Mouse (Mus musculus) CD4-positive, CD25-positive, alpha-beta regulatory T cell, adult 2 months (primary cell): ENCODE results near the gene Il16.
"Not testable (repeated sequence)": the region's sequence is repeated elsewhere in the genome, so short reads cannot be mapped to it uniquely, and the experiment has no call there.

ENCODE experiments used
- DNase-seq: peaks from one replicate; pipeline ENCODE4 v3.0.0-alpha.2; 2012; ENCODE audit warnings: low read depth, low spot score

Il16 gene

GRCm38 (mm10) chr7:83736341-83737115, 9.0 kb downstream of the Il16 start:
- no peak for DNase-seq

- DNase-seq = no peak
Measured at GRCm38 (mm10) chr7:83735108-83735781, 10.3 kb downstream of the Il16 start.

- no peak for DNase-seq
Measured at GRCm38 (mm10) chr7:83734671-83735082, 10.8 kb downstream of the Il16 start.

- DNase-seq = no peak
Measured at GRCm38 (mm10) chr7:83734246-83734645, 11.3 kb downstream of the Il16 start.

GRCm38 (mm10) chr7:83732781-83733180, 12.7 kb downstream of the Il16 start:
- DNase-seq = no peak

- no peak for DNase-seq
Measured at GRCm38 (mm10) chr7:83731961-83732666, 13.4 kb downstream of the Il16 start.

- DNase-seq = no peak
Measured at GRCm38 (mm10) chr7:83731297-83731696, 14.2 kb downstream of the Il16 start.

- no peak for DNase-seq
Measured at GRCm38 (mm10) chr7:83726936-83727632, 18.4 kb downstream of the Il16 start.

GRCm38 (mm10) chr7:83725801-83726200, 19.7 kb downstream of the Il16 start:
- DNase-seq = no peak

- DNase-seq = no peak
Measured at GRCm38 (mm10) chr7:83724541-83724940, 21.0 kb downstream of the Il16 start.

GRCm38 (mm10) chr7:83723954-83724353, 21.6 kb downstream of the Il16 start:
- DNase-seq = no peak

- no peak for DNase-seq
Measured at GRCm38 (mm10) chr7:83723221-83723620, 22.3 kb downstream of the Il16 start.

- DNase-seq = no peak
Measured at GRCm38 (mm10) chr7:83722485-83722884, 23.0 kb downstream of the Il16 start.

- DNase-seq = no peak
Measured at GRCm38 (mm10) chr7:83720231-83720630, 25.3 kb downstream of the Il16 start.

- DNase-seq = no peak
Measured at GRCm38 (mm10) chr7:83717021-83717725, 28.4 kb downstream of the Il16 start.

GRCm38 (mm10) chr7:83713639-83714038, 31.9 kb downstream of the Il16 start:
- DNase-seq = no peak

GRCm38 (mm10) chr7:83711676-83712259, 33.8 kb downstream of the Il16 start:
- not testable (repeated sequence) for DNase-seq

- no peak for DNase-seq
Measured at GRCm38 (mm10) chr7:83703046-83703775, 42.3 kb downstream of the Il16 start.

- DNase-seq = no peak
Measured at GRCm38 (mm10) chr7:83699066-83699745, 46.3 kb downstream of the Il16 start.
